Mouse (Mus musculus) stomach, embryonic 14.5 days (tissue): ENCODE data around the gene Rims1. TPM values are rescaled to one million over a fixed set of nuclear protein-coding genes. Genes with fewer than 3 reads are reported as not detected.

ENCODE experiments used
- ATAC-seq: fragments of 200-750 bp; cut with Nextera tagmentation; 2 replicates; pipeline ENCODE4 v1.8.0; 2017; ENCODE audit warnings: low read depth, moderate TSS enrichment; ENCODE audit not compliant: insufficient number of reproducible peaks, insufficient read depth, low FRiP score
- H3K27ac ChIP-seq: fragments of 300-500 bp; sonication (generic); 2 replicates; pipeline ENCODE4 v1.5.1; 2014; ENCODE audit warnings: mild to moderate bottlenecking, low read length, moderate library complexity, mixed read lengths
- H3K27me3 ChIP-seq: fragments of 300-500 bp; sonication (generic); 2 replicates; pipeline ENCODE4 v1.6.1; 2014; ENCODE audit warnings: low read length, control low read depth, mixed read lengths; ENCODE audit not compliant: control insufficient read depth, insufficient read depth
- H3K36me3 ChIP-seq: fragments of 300-500 bp; sonication (generic); 2 replicates; pipeline ENCODE4 v1.6.1; 2014; ENCODE audit warnings: mild to moderate bottlenecking, control low read depth, low read length, moderate library complexity, mixed read lengths; ENCODE audit not compliant: control insufficient read depth, insufficient read depth
- H3K4me1 ChIP-seq: fragments of 300-500 bp; sonication (generic); 2 replicates; pipeline ENCODE4 v1.6.1; 2014; ENCODE audit warnings: low read length, control low read depth, mixed read lengths; ENCODE audit not compliant: control insufficient read depth, insufficient read depth
- H3K4me2 ChIP-seq: fragments of 300-500 bp; sonication (generic); replicated peaks from 2 replicates; pipeline ENCODE4 v1.6.1; 2014; ENCODE audit warnings: low read depth, low read length, control low read depth
- H3K4me3 ChIP-seq: fragments of 300-500 bp; sonication (generic); 2 replicates; pipeline ENCODE4 v1.5.1; 2014; ENCODE audit warnings: low read depth, low read length, control low read depth
- H3K9ac ChIP-seq: fragments of 300-500 bp; sonication (generic); replicated peaks from 2 replicates; pipeline ENCODE4 v1.6.1; 2014; ENCODE audit warnings: low read depth, mild to moderate bottlenecking, control low read depth, low read length, moderate library complexity, mixed read lengths
- H3K9me3 ChIP-seq: fragments of 300-500 bp; sonication (generic); 2 replicates; pipeline ENCODE4 v1.6.1; 2016; ENCODE audit warnings: low read depth, low read length, control low read depth; ENCODE audit not compliant: control insufficient read depth
- WGBS: fragments of 180-500 bp; shearing (Covaris S2); extraction: QIAGEN DNeasy Blood & Tissue Kit; methylation state at CpG from one replicate; pipeline ENCODE4 v1.1.7; 2014; 5-methylcytosine and 5-hydroxymethylcytosine counted together
- polyA plus RNA-seq: library from polyadenylated mRNA; unstranded; fragments of >200 nt; fragmentation: Nextera tagmentation; extraction: Ambion mirVana; gene quantifications from 2 replicates; pipeline ENCODE4 v1.2.1, GENCODE M21; 2014

The Rims1 gene
- polyA plus RNA-seq, 1 experiment from 2014 or later, result 9.3 TPM

DNA sequence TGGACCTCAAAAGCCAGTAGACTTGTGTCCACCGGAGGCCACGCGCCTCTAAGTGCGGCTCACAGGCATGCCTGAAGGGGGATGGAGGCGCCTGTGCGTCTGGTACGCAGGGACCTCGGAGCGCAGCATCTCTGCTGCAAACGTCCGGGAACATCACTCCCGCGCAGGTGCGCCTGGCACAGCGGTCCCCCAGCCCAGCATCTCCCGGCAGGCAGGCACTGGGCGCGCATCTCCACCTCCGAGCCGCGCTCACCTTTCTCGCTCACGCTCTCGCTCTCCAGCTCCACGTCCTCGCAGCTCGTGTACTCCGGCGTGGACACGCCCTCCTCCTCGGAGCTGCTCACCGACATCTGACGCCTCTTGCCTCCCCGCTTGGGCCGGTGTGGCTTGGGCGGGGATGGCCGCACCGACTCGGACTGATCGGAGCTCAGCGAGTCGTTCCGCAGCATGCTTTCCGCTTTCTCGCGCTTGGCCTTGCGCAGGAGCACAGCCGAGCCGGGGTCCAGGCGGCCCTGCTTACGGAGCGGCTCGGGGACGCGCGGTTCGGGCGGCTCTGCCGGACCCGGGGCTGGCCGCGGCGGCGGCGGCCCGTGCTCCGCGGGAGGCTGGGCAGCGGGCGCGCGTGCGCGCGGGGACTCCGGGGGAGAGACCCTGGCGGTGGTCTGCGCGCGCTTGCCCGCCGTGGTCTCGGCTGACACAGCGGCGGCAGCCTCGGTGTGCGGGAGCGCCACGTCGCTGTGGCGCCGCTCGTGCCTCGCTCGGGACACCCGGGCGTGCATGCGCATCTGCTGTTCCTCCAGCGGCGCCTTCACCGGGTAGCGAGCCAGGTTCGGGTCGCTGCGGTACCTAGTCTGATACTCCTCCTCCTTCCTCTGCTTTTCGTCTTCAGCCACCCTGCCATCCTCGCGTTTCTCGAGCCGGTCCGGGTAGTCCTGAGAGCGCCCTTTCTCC, 272.4 kb downstream of the Rims1 start:
- Histone ChIP-seq H3K9ac (peak overlapping the region; percentile 52), H3K27ac (peak overlapping the region; percentile 10; the same call in 1 of the 2 replicates), H3K27me3 (peaks cover 7% of the 10 kb centered on the region), H3K4me2 (peak overlapping the region; percentile 89), H3K4me1 (no peaks in the 10 kb centered on the region), H3K9me3 (no peaks in the 10 kb centered on the region), H3K36me3 (no peaks in the 10 kb centered on the region), H3K4me3 (peak overlapping the region; percentile 52)
- 1% methylated on average over 110 of the region's 112 CpGs for WGBS
- peak; percentile 81 for ATAC-seq

DNA sequence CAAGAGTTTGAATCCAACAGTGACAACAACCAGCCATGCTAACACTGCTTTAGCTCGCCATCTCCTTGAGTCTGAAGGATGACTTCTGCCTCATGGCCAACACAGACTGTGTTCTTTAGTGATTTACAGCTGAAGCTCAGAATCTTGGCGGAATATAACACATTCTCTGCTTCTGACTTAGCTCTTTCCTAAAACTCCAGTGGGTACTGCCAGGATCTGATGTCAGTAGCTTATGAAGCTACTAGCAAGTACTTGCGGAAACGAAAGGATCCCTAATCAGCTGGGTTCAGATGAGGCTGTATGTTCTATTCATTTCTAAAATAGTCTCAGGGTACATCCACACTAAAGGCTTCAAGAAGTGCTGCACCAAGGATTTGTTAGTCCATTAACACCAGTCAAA, 290.7 kb downstream of the Rims1 start:
- Histone ChIP-seq H3K9ac (no peak overlapping the region), H3K4me1 (no peaks in the 10 kb centered on the region), H3K4me3 (no peak overlapping the region), H3K36me3 (no peaks in the 10 kb centered on the region), H3K27me3 (no peaks in the 10 kb centered on the region), H3K9me3 (no peaks in the 10 kb centered on the region), H3K4me2 (no peak overlapping the region), H3K27ac (no peak overlapping the region)
- 85% methylated on average over 4 of the region's 4 CpGs for WGBS
- ATAC-seq, result no peak

GRCm38 (mm10) chr1:22512421-22512820, 293.4 kb downstream of the Rims1 start:
- no peaks in the 10 kb centered on the region for H3K36me3 ChIP-seq
- no peak overlapping the region for H3K9ac ChIP-seq
- H3K4me2 ChIP-seq, result no peak overlapping the region
- 86% methylated on average over 16 of the region's 16 CpGs for WGBS
- no peak overlapping the region for H3K4me3 ChIP-seq
- H3K27ac ChIP-seq, result no peak overlapping the region
- no peaks in the 10 kb centered on the region for H3K9me3 ChIP-seq
- no peaks in the 10 kb centered on the region for H3K4me1 ChIP-seq
- ATAC-seq, result no peak
- H3K27me3 ChIP-seq, result no peaks in the 10 kb centered on the region

DNA sequence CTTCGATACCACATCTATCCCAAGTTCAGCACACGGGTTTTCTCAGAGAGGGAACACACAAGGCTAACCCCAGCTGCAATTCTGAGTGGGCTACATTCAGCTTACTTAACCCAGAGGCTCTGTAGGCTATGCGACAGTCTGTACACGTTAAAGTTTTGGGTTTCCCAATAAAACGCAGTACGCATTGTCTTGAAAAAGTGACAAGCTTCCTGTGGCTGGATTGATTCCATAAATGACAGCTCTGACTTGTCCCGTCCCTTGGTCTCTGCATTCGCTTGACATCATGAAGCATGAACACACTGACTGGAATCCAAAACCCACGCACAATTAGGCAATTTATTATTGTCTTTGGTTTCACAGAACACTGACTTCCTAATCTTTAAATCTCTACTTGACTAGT, 294.2 kb downstream of the Rims1 start:
- Histone ChIP-seq H3K4me2 (no peak overlapping the region), H3K27ac (no peak overlapping the region), H3K36me3 (no peaks in the 10 kb centered on the region), H3K27me3 (no peaks in the 10 kb centered on the region), H3K4me3 (no peak overlapping the region), H3K9ac (no peak overlapping the region), H3K9me3 (no peaks in the 10 kb centered on the region), H3K4me1 (no peaks in the 10 kb centered on the region)
- ATAC-seq, result no peak
- WGBS, result 78% methylated on average over 9 of the region's 9 CpGs

GRCm38 (mm10) chr1:22508735-22509615, 296.8 kb downstream of the Rims1 start:
- Histone ChIP-seq H3K27me3 (no peaks in the 10 kb centered on the region), H3K9me3 (no peaks in the 10 kb centered on the region), H3K4me1 (no peaks in the 10 kb centered on the region), H3K4me3 (no peak overlapping the region), H3K4me2 (no peak overlapping the region), H3K27ac (no peak overlapping the region), H3K9ac (no peak overlapping the region), H3K36me3 (no peaks in the 10 kb centered on the region)
- 74% methylated on average over 11 of the region's 11 CpGs for WGBS
- no peak for ATAC-seq

- no peak for ATAC-seq
- H3K27me3 ChIP-seq, result no peaks in the 10 kb centered on the region
- H3K4me2 ChIP-seq, result no peak overlapping the region
- H3K9ac ChIP-seq, result no peak overlapping the region
- no peak overlapping the region for H3K27ac ChIP-seq
- no peaks in the 10 kb centered on the region for H3K9me3 ChIP-seq
- WGBS, result 39% methylated on average over 7 of the region's 7 CpGs
- no peaks in the 10 kb centered on the region for H3K36me3 ChIP-seq
- no peak overlapping the region for H3K4me3 ChIP-seq
- no peaks in the 10 kb centered on the region for H3K4me1 ChIP-seq
These were observed 318.4 kb downstream of the Rims1 start for GRCm38 (mm10) chr1:22487270-22487864.

DNA sequence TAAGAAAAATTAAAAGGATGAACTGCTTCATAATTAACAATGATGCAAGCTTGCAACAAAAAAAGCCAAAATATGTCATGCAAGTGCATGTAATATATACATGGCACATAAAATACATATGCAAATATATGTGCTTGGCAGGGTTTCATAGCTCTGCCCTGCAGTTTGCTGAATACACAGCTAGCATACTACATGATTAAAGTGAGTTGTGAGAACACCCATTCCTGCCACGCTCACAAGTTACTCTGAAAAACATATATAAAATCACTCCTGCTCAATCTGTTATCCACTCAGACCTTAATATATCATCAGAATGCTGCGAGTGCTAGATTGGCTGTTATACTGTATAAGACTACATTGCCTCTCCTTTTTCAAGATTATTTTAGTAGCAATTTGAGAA, 329.6 kb downstream of the Rims1 start:
- H3K9me3 ChIP-seq, result no peaks in the 10 kb centered on the region
- H3K4me2 ChIP-seq, result no peak overlapping the region
- no peaks in the 10 kb centered on the region for H3K4me1 ChIP-seq
- H3K36me3 ChIP-seq, result no peaks in the 10 kb centered on the region
- H3K27ac ChIP-seq, result no peak overlapping the region
- ATAC-seq, result no peak
- 82% methylated on average over 2 of the region's 2 CpGs for WGBS
- no peak overlapping the region for H3K9ac ChIP-seq
- H3K4me3 ChIP-seq, result no peak overlapping the region
- no peaks in the 10 kb centered on the region for H3K27me3 ChIP-seq

DNA sequence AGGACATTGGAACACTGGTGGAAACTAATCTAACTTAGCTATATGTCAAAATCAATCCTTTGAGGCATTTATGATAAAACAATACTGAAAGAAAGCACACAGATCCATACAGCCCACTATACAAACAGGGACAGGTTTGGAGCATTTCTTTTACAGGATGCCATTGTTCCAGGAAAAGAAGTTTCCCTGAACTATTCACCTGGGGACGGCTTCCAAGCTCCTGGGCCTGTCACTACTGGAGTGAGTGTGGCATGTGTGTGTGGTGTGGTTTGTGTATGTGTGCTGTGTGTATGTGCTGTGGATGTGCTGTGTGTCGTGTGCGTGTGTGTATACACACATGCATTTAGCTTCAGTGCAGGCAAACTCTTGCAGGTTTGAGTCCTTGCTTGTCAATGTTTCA, 338.8 kb downstream of the Rims1 start:
- H3K27ac ChIP-seq, result no peak overlapping the region
- H3K9ac ChIP-seq, result no peak overlapping the region
- no peak for ATAC-seq
- H3K4me3 ChIP-seq, result no peak overlapping the region
- H3K4me2 ChIP-seq, result no peak overlapping the region
- no peaks in the 10 kb centered on the region for H3K27me3 ChIP-seq
- no peaks in the 10 kb centered on the region for H3K4me1 ChIP-seq
- WGBS, result 84% methylated on average over 3 of the region's 3 CpGs
- no peaks in the 10 kb centered on the region for H3K9me3 ChIP-seq
- no peaks in the 10 kb centered on the region for H3K36me3 ChIP-seq
